Mouse (Mus musculus): Measurements from ENCODE around the gene Ctrc. TPM values are rescaled to one million over a fixed set of nuclear protein-coding genes. Genes with fewer than 3 reads are reported as not detected.

The Ctrc gene
- polyA plus RNA-seq, 1 experiment from 2014 or later, result not detected

DNA sequence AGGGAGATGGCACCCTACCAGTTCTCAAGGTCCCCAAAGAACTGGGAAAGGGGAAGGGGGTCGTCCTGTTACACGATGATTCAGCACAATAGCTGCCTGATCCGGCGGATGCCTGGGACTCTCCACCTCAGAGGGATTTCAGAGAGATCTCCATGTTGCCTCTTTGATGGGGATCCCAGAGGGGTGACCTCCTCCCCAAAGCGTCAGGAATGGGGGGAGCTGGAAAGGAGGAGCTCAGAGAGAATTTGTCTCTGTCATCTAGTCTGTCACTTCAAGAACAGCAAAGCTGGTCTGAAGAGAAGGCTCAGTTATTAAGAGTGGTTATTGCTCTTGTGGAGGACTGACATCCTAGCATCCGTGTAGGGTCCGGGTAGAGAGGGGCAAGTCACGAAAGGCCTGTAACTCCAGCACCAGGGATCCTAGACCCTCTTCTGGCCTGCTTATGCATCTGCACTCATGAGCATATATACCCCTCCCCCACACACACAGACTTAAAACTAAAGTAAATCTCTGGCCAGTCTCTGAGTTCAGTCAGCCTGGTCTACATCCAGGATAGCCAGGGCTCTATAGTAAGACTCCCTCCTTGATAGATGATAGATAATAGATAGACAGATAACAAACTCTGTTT, 29.4 kb upstream of the Ctrc start:
- ATAC-seq (ENCODE audit: borderline replicate concordance, extremely low read depth, low FRiP score, low TSS enrichment), result no peak
- peak overlapping the region; percentile 80 for H3K4me3 ChIP-seq
- H3K4me2 ChIP-seq, result peak overlapping the region; percentile 98
- H3K9ac ChIP-seq, result peak overlapping the region; percentile 82; the same call in 1 of the 2 replicates
- peaks cover 10% of the 10 kb centered on the region; the same call in 1 of the 2 replicates for H3K27me3 ChIP-seq
- no peaks in the 10 kb centered on the region for H3K9me3 ChIP-seq
- H3K36me3 ChIP-seq, result no peaks in the 10 kb centered on the region
- H3K27ac ChIP-seq, result peak overlapping the region; percentile 65; the same call in 1 of the 2 replicates
- WGBS, result 12% methylated on average over 8 of the region's 8 CpGs
- peaks cover 48% of the 10 kb centered on the region for H3K4me1 ChIP-seq

GRCm38 (mm10) chr4:141874601-141875460, 28.7 kb upstream of the Ctrc start, which contains the start of gene Efhd2:
Gene Efhd2, minus strand, starts transcription at chr4:141874920.
- H3K27ac ChIP-seq, result peak within 1 kb of the TSS; percentile 65
- peak within 1 kb of the TSS; percentile 98 for H3K4me2 ChIP-seq
- ATAC-seq (ENCODE audit: borderline replicate concordance, extremely low read depth, low FRiP score, low TSS enrichment), result peak; percentile 89
- H3K36me3 ChIP-seq, result 0 out of 2 replicates have a peak, but pooled peaks cover 2% of the 10 kb centered on the region
- peak within 1 kb of the TSS; percentile 80 for H3K4me3 ChIP-seq
- H3K9me3 ChIP-seq, result no peaks in the 10 kb centered on the region
- H3K4me1 ChIP-seq, result peaks cover 51% of the 10 kb centered on the region
- under 1% methylated on average over 72 of the region's 73 CpGs for whole genome bisulfite sequencing
- H3K9ac ChIP-seq, result peak within 1 kb of the TSS; percentile 82
- peaks cover 10% of the 10 kb centered on the region; the same call in 1 of the 2 replicates for H3K27me3 ChIP-seq

- peak overlapping the region; percentile 80 for H3K4me3 ChIP-seq
- peaks cover 55% of the 10 kb centered on the region for H3K4me1 ChIP-seq
- H3K27ac ChIP-seq, result peak overlapping the region; percentile 65
- peak overlapping the region; percentile 82 for H3K9ac ChIP-seq
- H3K36me3 ChIP-seq, result 0 out of 2 replicates have a peak, but pooled peaks cover 3% of the 10 kb centered on the region
- under 1% methylated on average over 19 of the region's 19 CpGs for WGBS
- H3K4me2 ChIP-seq, result peak overlapping the region; percentile 98
- H3K27me3 ChIP-seq, result peaks cover 10% of the 10 kb centered on the region; the same call in 1 of the 2 replicates
- H3K9me3 ChIP-seq, result no peaks in the 10 kb centered on the region
- ATAC-seq (ENCODE audit: borderline replicate concordance, extremely low read depth, low FRiP score, low TSS enrichment), result peak; percentile 9; the same call in 1 of the 2 replicates
Observed at GRCm38 (mm10) chr4:141874111-141874600, 28.0 kb upstream of the Ctrc start.

GRCm38 (mm10) chr4:141872977-141873376, 26.8 kb upstream of the Ctrc start:
- Histone ChIP-seq H3K4me2 (peak overlapping the region; percentile 98), H3K9ac (no peak overlapping the region), H3K27ac (no peak overlapping the region), H3K36me3 (0 out of 2 replicates have a peak, but pooled peaks cover 3% of the 10 kb centered on the region), H3K27me3 (peaks cover 10% of the 10 kb centered on the region; the same call in 1 of the 2 replicates), H3K9me3 (no peaks in the 10 kb centered on the region), H3K4me3 (peak overlapping the region; percentile 80), H3K4me1 (peaks cover 62% of the 10 kb centered on the region)
- ATAC-seq (ENCODE audit: borderline replicate concordance, extremely low read depth, low FRiP score, low TSS enrichment), result no peak
- 64% methylated on average over 9 of the region's 9 CpGs for WGBS

DNA sequence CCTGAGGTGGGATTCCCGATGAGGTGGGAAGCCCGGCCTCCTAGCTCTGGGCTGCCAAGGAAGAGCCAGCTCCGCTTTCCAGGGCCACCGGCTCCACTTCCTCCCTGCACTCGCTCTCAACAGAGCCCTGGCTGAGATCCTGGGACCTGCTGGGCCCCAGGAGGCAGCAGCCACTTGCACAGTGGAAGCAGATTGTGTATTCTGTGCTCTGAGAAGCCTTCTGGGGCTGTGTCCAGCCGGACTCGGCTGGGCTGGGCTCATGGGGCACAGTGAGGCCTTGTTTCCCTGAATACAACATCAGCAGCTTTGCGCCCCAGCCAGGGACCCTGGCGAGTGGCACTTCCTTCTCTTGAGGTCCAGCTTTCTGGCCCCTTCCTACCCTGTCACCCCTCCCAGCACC, 25.8 kb upstream of the Ctrc start:
- Histone ChIP-seq H3K4me3 (peak overlapping the region; percentile 18), H3K4me1 (peaks cover 72% of the 10 kb centered on the region), H3K27me3 (peaks cover 6% of the 10 kb centered on the region; the same call in 1 of the 2 replicates), H3K27ac (peak overlapping the region; percentile 70), H3K4me2 (peak overlapping the region; percentile 98), H3K9me3 (no peaks in the 10 kb centered on the region), H3K36me3 (0 out of 2 replicates have a peak, but pooled peaks cover 3% of the 10 kb centered on the region), H3K9ac (peak overlapping the region; percentile 33; the same call in 1 of the 2 replicates)
- ATAC-seq (ENCODE audit: borderline replicate concordance, extremely low read depth, low FRiP score, low TSS enrichment), result no peak
- WGBS, result 39% methylated on average over 9 of the region's 9 CpGs

GRCm38 (mm10) chr4:141871333-141871725, 25.2 kb upstream of the Ctrc start:
- H3K36me3 ChIP-seq, result 0 out of 2 replicates have a peak, but pooled peaks cover 3% of the 10 kb centered on the region
- H3K9ac ChIP-seq, result no peak overlapping the region
- H3K4me1 ChIP-seq, result peaks cover 78% of the 10 kb centered on the region
- H3K4me3 ChIP-seq, result no peak overlapping the region
- peaks cover 6% of the 10 kb centered on the region; the same call in 1 of the 2 replicates for H3K27me3 ChIP-seq
- H3K4me2 ChIP-seq, result peak overlapping the region; percentile 98; the same call in 1 of the 2 replicates
- ATAC-seq (ENCODE audit: borderline replicate concordance, extremely low read depth, low FRiP score, low TSS enrichment), result no peak
- 91% methylated on average over 3 of the region's 3 CpGs for WGBS
- H3K27ac ChIP-seq, result peak overlapping the region; percentile 70; the same call in 1 of the 2 replicates
- no peaks in the 10 kb centered on the region for H3K9me3 ChIP-seq

GRCm38 (mm10) chr4:141870666-141871332, 24.6 kb upstream of the Ctrc start:
- Histone ChIP-seq H3K27me3 (peaks cover 2% of the 10 kb centered on the region; the same call in 1 of the 2 replicates), H3K9ac (no peak overlapping the region), H3K4me3 (no peak overlapping the region), H3K4me2 (no peak overlapping the region), H3K9me3 (no peaks in the 10 kb centered on the region), H3K27ac (no peak overlapping the region), H3K4me1 (peaks cover 81% of the 10 kb centered on the region), H3K36me3 (0 out of 2 replicates have a peak, but pooled peaks cover 3% of the 10 kb centered on the region)
- no peak for ATAC-seq (ENCODE audit: borderline replicate concordance, extremely low read depth, low FRiP score, low TSS enrichment)
- 67% methylated on average over 11 of the region's 11 CpGs for WGBS

GRCm38 (mm10) chr4:141869436-141870215, 23.5 kb upstream of the Ctrc start:
- Histone ChIP-seq H3K9me3 (no peaks in the 10 kb centered on the region), H3K9ac (no peak overlapping the region), H3K4me1 (peaks cover 73% of the 10 kb centered on the region), H3K4me3 (no peak overlapping the region), H3K27me3 (no peaks in the 10 kb centered on the region), H3K36me3 (0 out of 2 replicates have a peak, but pooled peaks cover 3% of the 10 kb centered on the region), H3K27ac (peak overlapping the region; percentile 8; the same call in 1 of the 2 replicates), H3K4me2 (no peak overlapping the region)
- ATAC-seq (ENCODE audit: borderline replicate concordance, extremely low read depth, low FRiP score, low TSS enrichment), result no peak
- 63% methylated on average over 5 of the region's 5 CpGs for WGBS

GRCm38 (mm10) chr4:141868051-141868450, 21.9 kb upstream of the Ctrc start:
- ATAC-seq (ENCODE audit: borderline replicate concordance, extremely low read depth, low FRiP score, low TSS enrichment), result no peak
- Histone ChIP-seq H3K36me3 (0 out of 2 replicates have a peak, but pooled peaks cover 3% of the 10 kb centered on the region), H3K27me3 (no peaks in the 10 kb centered on the region), H3K27ac (peak overlapping the region; percentile 86), H3K4me2 (no peak overlapping the region), H3K4me1 (peaks cover 65% of the 10 kb centered on the region), H3K4me3 (no peak overlapping the region), H3K9ac (no peak overlapping the region), H3K9me3 (no peaks in the 10 kb centered on the region)
- WGBS, result 79% methylated on average over 10 of the region's 10 CpGs

- no peaks in the 10 kb centered on the region for H3K27me3 ChIP-seq
- peaks cover 59% of the 10 kb centered on the region for H3K4me1 ChIP-seq
- H3K27ac ChIP-seq, result peak overlapping the region; percentile 86
- 0 out of 2 replicates have a peak, but pooled peaks cover 3% of the 10 kb centered on the region for H3K36me3 ChIP-seq
- peak overlapping the region; percentile 34 for H3K4me2 ChIP-seq
- peak; percentile 20; the same call in 1 of the 2 replicates for ATAC-seq (ENCODE audit: borderline replicate concordance, extremely low read depth, low FRiP score, low TSS enrichment)
- 24% methylated on average over 4 of the region's 4 CpGs for WGBS
- H3K4me3 ChIP-seq, result no peak overlapping the region
- H3K9ac ChIP-seq, result no peak overlapping the region
- no peaks in the 10 kb centered on the region for H3K9me3 ChIP-seq
Observed at GRCm38 (mm10) chr4:141867498-141867897, 21.3 kb upstream of the Ctrc start.

Data from lung, embryonic 15.5 days (tissue).